Mouse (Mus musculus): ENCODE measurements at regions not wholly inside any gene's neighbourhood (a gene's known extent, or its start where the extent isn't known, plus 50 kb on each side); places are given as distances from the start of the nearest gene placed in this dataset.

GRCm38 (mm10) chr1:96450852-96451251 is 421.1 kb downstream of the Slco4c1 start:
- TF ChIP-seq CTCF (IDR thresholded peaks at IDR 0.05; ENCODE audit: control insufficient read depth, insufficient read depth, insufficient read length) (no peak), MYOG (IDR thresholded peaks at IDR 0.05; ENCODE audit: control insufficient read depth, extremely low read depth, insufficient read length) (no peak), FOSL1 (IDR thresholded peaks at IDR 0.05; ENCODE audit: insufficient read depth, low read length, poor library complexity, severe bottlenecking) (no peak), USF1 (IDR thresholded peaks at IDR 0.05; ENCODE audit: low read depth) (no peak), CEBPB (IDR thresholded peaks at IDR 0.05; ENCODE audit: low read depth) (no peak), MYOD1 (IDR thresholded peaks at IDR 0.05; ENCODE audit: control insufficient read depth, insufficient read length, low read depth) (no peak), MAX (IDR thresholded peaks at IDR 0.05) (no peak)
